8 mouse cellular contexts compared by ENCODE assay signal in genomic region chr5:135250186-135251078, GRCm38 (mm10). TPM values are rescaled to one million over a fixed set of nuclear protein-coding genes. Genes with fewer than 3 reads are reported as not detected.
DNase-seq lines count a peak whose midpoint lies in the region; ATAC-seq and TF ChIP-seq lines count a peak whose summit lies in the region.

No protein-coding gene starts in this region.

- H3K4me3 ChIP-seq in lung, embryonic 16.5 days (ENCODE audit: low read length) = peak overlapping the region; percentile 62
- peak overlapping the region; percentile 65 for H3K4me3 ChIP-seq in forebrain, postnatal 0 days (ENCODE audit: low read depth, low read length)
- peak overlapping the region; percentile 50 for H3K4me3 ChIP-seq in limb, embryonic 11.5 days (ENCODE audit: low read depth, low read length)
- peak overlapping the region; percentile 56 for H3K4me3 ChIP-seq in neural tube, embryonic 14.5 days (ENCODE audit: low read depth, low read length)

- H3K9me3 ChIP-seq in lung, embryonic 16.5 days (ENCODE audit: control insufficient read depth, low read length) = no peaks in the 10 kb centered on the region
- H3K9me3 ChIP-seq in forebrain, postnatal 0 days (ENCODE audit: low read length) = no peaks in the 10 kb centered on the region
- no peaks in the 10 kb centered on the region for H3K9me3 ChIP-seq in limb, embryonic 11.5 days (ENCODE audit: control insufficient read depth, low read length)
- no peaks in the 10 kb centered on the region for H3K9me3 ChIP-seq in neural tube, embryonic 14.5 days (ENCODE audit: control insufficient read depth, low read length)

- WGBS in lung, embryonic 16.5 days = 2% methylated on average over 79 of the region's 92 CpGs
- WGBS in forebrain, postnatal 0 days = 1% methylated on average over 75 of the region's 92 CpGs
- 3% methylated on average over 92 of the region's 92 CpGs for WGBS in limb, embryonic 11.5 days
- 1% methylated on average over 70 of the region's 92 CpGs for WGBS in neural tube, embryonic 14.5 days

- H3K4me1 ChIP-seq in lung, embryonic 16.5 days (replicated peaks; ENCODE audit: control insufficient read depth, insufficient read depth, low read length) = peaks cover 17% of the 10 kb centered on the region
- 0 out of 2 replicates have a peak, but pooled peaks cover 4% of the 10 kb centered on the region for H3K4me1 ChIP-seq in forebrain, postnatal 0 days (ENCODE audit: insufficient read depth)
- H3K4me1 ChIP-seq in limb, embryonic 11.5 days (ENCODE audit: control insufficient read depth, insufficient read depth, low read length) = peaks cover 21% of the 10 kb centered on the region
- H3K4me1 ChIP-seq in neural tube, embryonic 14.5 days (ENCODE audit: control insufficient read depth, insufficient read depth, low read length) = peaks cover 8% of the 10 kb centered on the region; the same call in 1 of the 2 replicates

- TF ChIP-seq CTCF in forebrain, postnatal 0 days (IDR thresholded peaks at IDR 0.05; ENCODE audit: low read depth) = no peak

- H3K4me2 ChIP-seq in lung, embryonic 16.5 days (ENCODE audit: low read depth, low read length) = peak overlapping the region; percentile 99
- H3K4me2 ChIP-seq in forebrain, postnatal 0 days (ENCODE audit: low read depth) = peak overlapping the region; percentile 95
- H3K4me2 ChIP-seq in limb, embryonic 11.5 days (ENCODE audit: low read depth, severe bottlenecking) = peak overlapping the region; percentile 97
- peak overlapping the region; percentile 90 for H3K4me2 ChIP-seq in neural tube, embryonic 14.5 days (ENCODE audit: low read depth, low read length)

- H3K27me3 ChIP-seq in lung, embryonic 16.5 days (ENCODE audit: control insufficient read depth, insufficient read depth, low read depth, low read length) = peaks cover 18% of the 10 kb centered on the region
- no peaks in the 10 kb centered on the region for H3K27me3 ChIP-seq in forebrain, postnatal 0 days (ENCODE audit: insufficient read depth, low read length)
- H3K27me3 ChIP-seq in limb, embryonic 11.5 days (ENCODE audit: control insufficient read depth, insufficient read depth, low read length) = peaks cover 22% of the 10 kb centered on the region
- H3K27me3 ChIP-seq in neural tube, embryonic 14.5 days (ENCODE audit: control insufficient read depth, insufficient read depth, low read length) = 0 out of 2 replicates have a peak, but pooled peaks cover 5% of the 10 kb centered on the region

- DNase-seq in adrenal gland, adult (ENCODE audit: inconsistent age in 2 of 2, low spot score in 1 of 2) = peak; percentile 44 to 73
- no peak for DNase-seq in adrenal gland, adult 18-20 months (ENCODE audit: low spot score in 2 of 2)
- DNase-seq in lung, adult 18-20 months = no peak
- peak; percentile 21 for DNase-seq in forebrain, postnatal 0 days
- peak; percentile 58 for DNase-seq in limb, embryonic 11.5 days (ENCODE audit: low spot score)
- no peak for DNase-seq in c-Kit-positive CD71-positive TER-119-positive erythroid progenitor cells, embryonic 14.5 days (ENCODE audit: low spot score)

- peak; percentile 67 for ATAC-seq in lung, embryonic 16.5 days (ENCODE audit: low read depth)
- ATAC-seq in forebrain, postnatal 0 days = peak; percentile 55
- peak; percentile 23 for ATAC-seq in limb, embryonic 11.5 days (ENCODE audit: insufficient number of reproducible peaks, low FRiP score, low TSS enrichment, low read depth)
- peak; percentile 33 for ATAC-seq in neural tube, embryonic 14.5 days (ENCODE audit: low read depth)

- peak overlapping the region; percentile 62 for H3K9ac ChIP-seq in lung, embryonic 16.5 days (ENCODE audit: low read length)
- H3K9ac ChIP-seq in forebrain, postnatal 0 days = peak overlapping the region; percentile 63
- H3K9ac ChIP-seq in limb, embryonic 11.5 days (ENCODE audit: low read length) = peak overlapping the region; percentile 69
- peak overlapping the region; percentile 58 for H3K9ac ChIP-seq in neural tube, embryonic 14.5 days (replicated peaks; ENCODE audit: low read depth, low read length)

- no peak overlapping the region for H3K27ac ChIP-seq in lung, embryonic 16.5 days (ENCODE audit: low read length)
- H3K27ac ChIP-seq in forebrain, postnatal 0 days (ENCODE audit: low read depth, low read length) = peak overlapping the region; percentile 54
- no peak overlapping the region for H3K27ac ChIP-seq in limb, embryonic 11.5 days (replicated peaks; ENCODE audit: low read depth, low read length)
- H3K27ac ChIP-seq in neural tube, embryonic 14.5 days (ENCODE audit: low read depth, low read length) = peak overlapping the region; percentile 48; the same call in 1 of the 2 replicates

- H3K36me3 ChIP-seq in lung, embryonic 16.5 days (ENCODE audit: control insufficient read depth, insufficient read depth, low read length) = peaks cover 10% of the 10 kb centered on the region
- H3K36me3 ChIP-seq in forebrain, postnatal 0 days (ENCODE audit: insufficient read depth) = peaks cover 12% of the 10 kb centered on the region
- peaks cover 5% of the 10 kb centered on the region; the same call in 1 of the 2 replicates for H3K36me3 ChIP-seq in limb, embryonic 11.5 days (ENCODE audit: control insufficient read depth, insufficient read depth, low read length)
- peaks cover 9% of the 10 kb centered on the region for H3K36me3 ChIP-seq in neural tube, embryonic 14.5 days (ENCODE audit: control insufficient read depth, insufficient read depth, low read length)

RNA-seq across cellular contexts. Expression of gene Fzd9, which starts 0.6 kb away (rescaled TPM):
- total RNA-seq in adrenal gland, adult 18-20 months (2021) = 10 to 100 TPM in 1 of 2 experiments, 1 to 10 TPM in 1; 3.0 to 10.5 TPM
- polyA plus RNA-seq in lung, embryonic 16.5 days (2015; fragmentation: Nextera tagmentation; extraction: Ambion mirVana) = 1.1 TPM in 2 replicates
- 16.5 and 19.7 TPM in 2 replicates for total RNA-seq in forebrain, postnatal 0 days (2014; rRNA removed)
- 14.2 and 16.6 TPM in 2 replicates for polyA plus RNA-seq in forebrain, postnatal 0 days (2015; fragmentation: Nextera tagmentation; extraction: Ambion mirVana)
- polyA plus RNA-seq in limb, embryonic 11.5 days (2014; fragmentation: Nextera tagmentation; extraction: Ambion mirVana) = 3.3 TPM in 2 replicates
- polyA plus RNA-seq in neural tube, embryonic 14.5 days (2014; fragmentation: Nextera tagmentation; extraction: Ambion mirVana) = 10.0 and 12.0 TPM in 2 replicates

Comparison
In these comparisons a context has a peak if more than half of its experiments do, and no peak if none do; other contexts are left out.
1. DNase-seq: peak in adrenal gland, adult (2 of 2), forebrain, postnatal 0 days (single experiment) and limb, embryonic 11.5 days (single experiment); none in adrenal gland, adult 18-20 months (0 of 2), lung, adult 18-20 months (0 of 2) and c-Kit-positive CD71-positive TER-119-positive erythroid progenitor cells, embryonic 14.5 days (single experiment).
2. H3K27ac ChIP-seq: peak in forebrain, postnatal 0 days (single experiment) and neural tube, embryonic 14.5 days (single experiment); none in lung, embryonic 16.5 days (single experiment) and limb, embryonic 11.5 days (single experiment).
3. Peak in every context shown above with its lines, with median percentiles within 50 percentile points of each other: ATAC-seq, H3K4me2 ChIP-seq, H3K4me3 ChIP-seq and H3K9ac ChIP-seq.